ENCODE assay signal across 25 mouse cellular contexts in genomic region chr15:100800914-100801313, GRCm38 (mm10).
"Had no signal": no experiment of that assay in that cellular context is flagged by ENCODE, and none has a peak within 500 bp of the region (broad histone marks: within the 10 kb centered on the region; RNA-seq: fewer than 3 reads in every experiment).

No protein-coding gene starts in this region.

- H3K36me3 ChIP-seq: kidney, embryonic 15.5 days; liver, embryonic 12.5 days; liver, embryonic 15.5 days; lung, embryonic 15.5 days; stomach, embryonic 15.5 days had no signal

- H3K9me3 ChIP-seq: kidney, embryonic 15.5 days; limb, embryonic 10.5 days; limb, embryonic 13.5 days; liver, embryonic 12.5 days; liver, embryonic 15.5 days; lung, embryonic 15.5 days; megakaryocyte, embryonic 14.5 days; midbrain, embryonic 10.5 days; midbrain, embryonic 13.5 days; stomach, embryonic 15.5 days had no signal

- ATAC-seq: liver, embryonic 12.5 days; midbrain, embryonic 13.5 days; midbrain, embryonic 16.5 days had no signal

- H3K27ac ChIP-seq: kidney, embryonic 15.5 days; layer of hippocampus, adult 2 months; limb, embryonic 10.5 days; limb, embryonic 13.5 days; liver, embryonic 12.5 days; liver, embryonic 15.5 days; lung, embryonic 15.5 days; midbrain, embryonic 10.5 days; midbrain, embryonic 13.5 days; neural tube, embryonic 13.5 days; stomach, embryonic 15.5 days had no signal

- H3K9ac ChIP-seq: kidney, embryonic 15.5 days; limb, embryonic 13.5 days; liver, embryonic 12.5 days; liver, embryonic 15.5 days; lung, embryonic 15.5 days; midbrain, embryonic 13.5 days; neural tube, embryonic 13.5 days; stomach, embryonic 15.5 days had no signal

- H3K4me3 ChIP-seq: kidney, embryonic 15.5 days; layer of hippocampus, adult 2 months; limb, embryonic 10.5 days; limb, embryonic 13.5 days; liver, embryonic 12.5 days; liver, embryonic 15.5 days; lung, embryonic 15.5 days; megakaryocyte, embryonic 14.5 days; midbrain, embryonic 10.5 days; midbrain, embryonic 13.5 days; myocyte; neural tube, embryonic 13.5 days; stomach, embryonic 15.5 days had no signal

- H3K4me2 ChIP-seq: kidney, embryonic 15.5 days; limb, embryonic 13.5 days; liver, embryonic 12.5 days; liver, embryonic 15.5 days; lung, embryonic 15.5 days; midbrain, embryonic 13.5 days; neural tube, embryonic 13.5 days; stomach, embryonic 15.5 days had no signal

- DNase-seq: kidney, adult 11 months; kidney, adult 8-10 months; kidney, postnatal 25 days; layer of hippocampus, adult 9-11 months; liver; lung, adult 18-20 months; lung, postnatal 10 days; lung, postnatal 36 days; right cerebral cortex, adult 18-20 months; right cerebral cortex, postnatal 14 days; right cerebral cortex, postnatal 4 days had no signal

- H3K27me3 ChIP-seq: kidney, embryonic 15.5 days; limb, embryonic 13.5 days; lung, embryonic 15.5 days; midbrain, embryonic 13.5 days; neural tube, embryonic 13.5 days; stomach, embryonic 15.5 days had no signal

- H3K4me1 ChIP-seq: kidney, embryonic 15.5 days; limb, embryonic 13.5 days; liver, embryonic 12.5 days; liver, embryonic 15.5 days; lung, embryonic 15.5 days; midbrain, embryonic 10.5 days; midbrain, embryonic 13.5 days; stomach, embryonic 15.5 days had no signal
